Comparison of ENCODE assay signal across 20 mouse cellular contexts in genomic region chr10:44565109-44565508, GRCm38 (mm10).
"Had no signal": no experiment of that assay in that cellular context is flagged by ENCODE, and none has a peak within 500 bp of the region (broad histone marks: within the 10 kb centered on the region; RNA-seq: fewer than 3 reads in every experiment).

No protein-coding gene starts in this region.

- H3K27ac ChIP-seq: kidney, postnatal 0 days; limb, embryonic 12.5 days; limb, embryonic 15.5 days; liver, embryonic 12.5 days; liver, embryonic 15.5 days; midbrain, embryonic 10.5 days; midbrain, embryonic 13.5 days; neural tube, embryonic 13.5 days had no signal

- DNase-seq: kidney, adult 2 months; kidney, postnatal 25 days; left cerebral cortex, postnatal 4 days; lung, adult 2 months; lung, postnatal 14 days; lung, postnatal 4 days; retina, postnatal 1 day; thymus, adult 18-20 months; thymus, postnatal 36 days had no signal

- H3K36me3 ChIP-seq: limb, embryonic 12.5 days; limb, embryonic 15.5 days; liver, embryonic 12.5 days; liver, embryonic 15.5 days; midbrain, embryonic 10.5 days; midbrain, embryonic 13.5 days; neural tube, embryonic 13.5 days had no signal

- H3K9me3 ChIP-seq: limb, embryonic 15.5 days; liver, embryonic 12.5 days; liver, embryonic 15.5 days; midbrain, embryonic 13.5 days; neural tube, embryonic 13.5 days had no signal

- H3K9ac ChIP-seq: limb, embryonic 12.5 days; limb, embryonic 15.5 days; liver, embryonic 12.5 days; liver, embryonic 15.5 days; midbrain, embryonic 13.5 days; neural tube, embryonic 13.5 days had no signal

- H3K4me2 ChIP-seq: limb, embryonic 12.5 days; limb, embryonic 15.5 days; liver, embryonic 12.5 days; liver, embryonic 15.5 days; midbrain, embryonic 13.5 days; neural tube, embryonic 13.5 days had no signal

- H3K27me3 ChIP-seq: limb, embryonic 12.5 days; limb, embryonic 15.5 days; liver, embryonic 12.5 days; liver, embryonic 15.5 days; megakaryocyte, embryonic 14.5 days; midbrain, embryonic 13.5 days; neural tube, embryonic 13.5 days had no signal

- H3K4me3 ChIP-seq: limb, embryonic 12.5 days; limb, embryonic 15.5 days; liver, embryonic 12.5 days; liver, embryonic 15.5 days; megakaryocyte, embryonic 14.5 days; midbrain, embryonic 10.5 days; midbrain, embryonic 13.5 days; myocyte; neural tube, embryonic 13.5 days had no signal

- ATAC-seq: liver, embryonic 12.5 days; midbrain, embryonic 13.5 days; midbrain, embryonic 16.5 days had no signal

- H3K4me1 ChIP-seq: limb, embryonic 12.5 days; limb, embryonic 15.5 days; liver, embryonic 12.5 days; liver, embryonic 15.5 days; midbrain, embryonic 10.5 days; midbrain, embryonic 13.5 days; neural tube, embryonic 13.5 days had no signal
